Mouse (Mus musculus): ENCODE measurements around the gene Ptprm.

GRCm38 (mm10) chr17:67073580-67073979, 280.7 kb downstream of the Ptprm start:
- no peak for TF ChIP-seq CTCF (IDR thresholded peaks at IDR 0.05; ENCODE audit: insufficient read depth, low read depth, low read length)
- no peak for TF ChIP-seq POLR2A (IDR thresholded peaks at IDR 0.05; ENCODE audit: insufficient read depth, low read depth, low read length)
